Mouse (Mus musculus) cerebellum, adult 8-10 months (tissue): Measurements from ENCODE around the gene Wfikkn2.
"Not testable (repeated sequence)": the region's sequence is repeated elsewhere in the genome, so short reads cannot be mapped to it uniquely, and the experiment has no call there.

ENCODE experiments used
- DNase-seq: peaks from one replicate; pipeline ENCODE4 v3.0.0; 2022

The Wfikkn2 gene

DNA sequence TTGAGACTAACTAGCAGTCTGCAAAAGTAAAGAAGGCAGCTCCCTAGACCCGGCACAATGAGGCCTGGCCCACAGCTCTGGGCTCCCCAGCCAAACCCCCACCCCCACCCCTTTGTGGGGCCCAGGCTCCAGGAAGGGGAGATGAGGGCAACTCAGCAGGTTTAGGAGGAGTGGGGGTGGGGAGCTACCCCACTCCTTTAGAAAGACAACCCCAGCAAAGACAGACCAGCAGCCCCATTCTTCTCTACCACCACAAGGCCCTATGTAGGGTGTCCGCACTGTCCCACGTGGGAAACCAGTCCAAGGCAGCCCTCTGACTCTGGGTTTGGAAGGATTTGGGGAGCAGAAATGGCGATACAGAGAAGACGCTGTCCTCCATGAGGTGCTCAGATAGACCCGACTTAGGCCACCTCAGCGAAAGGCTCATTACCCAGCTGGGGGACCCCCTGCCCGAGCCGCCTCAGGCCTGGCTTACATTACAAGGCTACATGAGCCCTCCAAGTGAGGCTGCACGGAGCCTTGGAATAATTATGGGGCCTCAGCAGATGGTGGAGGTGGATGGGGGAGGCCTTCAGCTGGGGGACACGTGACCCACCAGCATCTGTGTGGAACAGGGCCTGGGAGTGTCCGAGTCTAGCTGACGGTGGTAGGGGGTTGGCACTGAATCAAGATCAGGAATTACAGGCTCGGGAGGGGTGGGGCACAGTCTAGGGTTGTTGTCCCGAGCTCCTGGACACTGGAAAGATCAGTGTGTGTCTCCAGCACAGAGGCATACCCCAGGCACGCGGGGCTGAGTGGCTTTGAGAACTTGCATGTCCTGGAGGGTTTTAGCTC is at the start of gene Wfikkn2:
Gene Wfikkn2, minus strand, starts transcription at position 51 of the 834 bp plus-strand sequence.
- DNase-seq = no peak

DNA sequence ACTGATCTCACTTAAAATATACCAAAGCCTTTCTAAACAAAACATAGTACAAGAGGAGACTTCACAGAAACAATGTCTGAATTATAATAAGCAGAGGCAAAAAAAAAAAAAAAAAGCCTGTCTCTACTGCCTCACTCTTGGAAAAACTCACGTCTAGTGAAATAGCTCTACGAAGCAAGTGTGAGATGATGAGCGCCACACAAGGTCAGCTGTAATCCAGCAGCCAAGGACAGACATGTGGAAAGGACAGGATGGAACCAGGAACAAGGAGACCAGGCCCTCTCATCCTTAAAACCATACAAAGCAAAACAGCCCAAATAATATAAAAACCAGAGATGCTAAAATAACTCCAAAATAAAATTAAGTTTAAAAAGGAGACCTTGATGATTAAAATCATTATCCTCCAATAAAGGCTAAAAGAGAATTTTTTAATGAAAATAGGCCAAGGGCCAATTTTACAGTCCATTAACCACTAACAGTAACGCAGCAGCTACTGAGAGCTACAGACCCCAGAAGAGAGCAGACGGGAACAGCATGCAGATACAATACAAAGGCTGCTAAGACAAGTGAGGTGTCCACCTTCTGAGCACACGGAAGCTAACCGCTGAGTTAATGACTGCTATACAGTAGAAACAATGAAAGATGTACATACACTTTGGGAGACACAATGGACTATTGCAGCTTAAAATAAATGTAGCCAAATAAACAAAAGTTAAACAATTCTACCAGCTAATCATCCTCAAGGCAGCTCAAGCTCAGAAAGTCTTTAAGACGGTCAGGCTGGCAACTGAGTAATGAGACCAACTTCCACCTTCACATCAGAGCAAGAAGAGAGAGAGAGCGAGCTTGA is 49.4 kb upstream of the Wfikkn2 start:
- DNase-seq = no peak

- DNase-seq = no peak
These were observed 44.4 kb upstream of the Wfikkn2 start for GRCm38 (mm10) chr11:94290062-94290740.

- DNase-seq = no peak
These were observed 41.3 kb upstream of the Wfikkn2 start for GRCm38 (mm10) chr11:94287105-94287504.

- DNase-seq = no peak
These were observed 40.2 kb upstream of the Wfikkn2 start for GRCm38 (mm10) chr11:94285886-94286574.

DNA sequence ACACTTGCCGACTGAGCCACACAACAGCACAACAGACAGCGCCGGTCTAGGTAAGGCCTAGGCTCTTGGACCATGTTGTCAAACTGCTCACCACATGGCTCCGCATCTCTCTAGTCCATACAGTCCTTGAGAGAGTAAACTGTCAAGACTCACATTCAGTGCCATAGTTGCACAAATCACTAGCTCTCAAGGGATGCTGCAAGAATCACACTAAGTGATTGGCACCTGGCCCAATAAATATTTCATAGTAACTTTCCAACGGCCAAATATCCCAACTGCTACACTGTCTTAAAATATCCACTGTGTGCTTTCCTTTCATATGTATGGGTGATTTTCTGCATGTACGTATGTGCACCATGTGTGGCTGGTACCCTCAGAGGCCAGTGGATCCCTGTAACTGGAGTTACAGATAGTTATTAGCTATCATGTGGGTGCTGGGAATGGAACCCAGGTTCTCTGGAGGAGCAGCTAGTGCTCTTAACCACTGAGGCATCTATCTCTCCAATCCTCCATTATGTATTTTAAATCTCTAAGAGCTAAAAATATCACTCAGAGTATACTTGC is 37.8 kb upstream of the Wfikkn2 start:
- DNase-seq = no peak

DNA sequence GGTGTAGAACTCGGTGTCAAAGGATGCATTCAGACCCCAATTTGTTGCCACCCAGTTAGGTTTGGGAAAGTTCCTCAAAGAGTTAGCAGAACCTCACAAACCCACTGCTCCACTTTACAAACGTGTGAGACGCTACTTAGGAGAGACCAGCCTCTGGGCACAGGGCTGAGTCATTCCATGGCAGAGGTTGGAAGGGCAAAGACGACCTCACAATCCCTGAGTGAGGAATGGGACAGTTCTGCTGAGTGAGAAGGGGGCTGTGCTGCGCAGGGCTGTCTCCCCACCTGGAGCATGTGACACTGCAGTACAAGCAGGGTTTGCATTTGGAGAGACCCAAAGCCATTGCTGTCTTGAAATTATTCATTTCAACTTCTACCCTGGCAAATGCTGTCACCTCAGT is 36.5 kb upstream of the Wfikkn2 start:
- DNase-seq = no peak

DNA sequence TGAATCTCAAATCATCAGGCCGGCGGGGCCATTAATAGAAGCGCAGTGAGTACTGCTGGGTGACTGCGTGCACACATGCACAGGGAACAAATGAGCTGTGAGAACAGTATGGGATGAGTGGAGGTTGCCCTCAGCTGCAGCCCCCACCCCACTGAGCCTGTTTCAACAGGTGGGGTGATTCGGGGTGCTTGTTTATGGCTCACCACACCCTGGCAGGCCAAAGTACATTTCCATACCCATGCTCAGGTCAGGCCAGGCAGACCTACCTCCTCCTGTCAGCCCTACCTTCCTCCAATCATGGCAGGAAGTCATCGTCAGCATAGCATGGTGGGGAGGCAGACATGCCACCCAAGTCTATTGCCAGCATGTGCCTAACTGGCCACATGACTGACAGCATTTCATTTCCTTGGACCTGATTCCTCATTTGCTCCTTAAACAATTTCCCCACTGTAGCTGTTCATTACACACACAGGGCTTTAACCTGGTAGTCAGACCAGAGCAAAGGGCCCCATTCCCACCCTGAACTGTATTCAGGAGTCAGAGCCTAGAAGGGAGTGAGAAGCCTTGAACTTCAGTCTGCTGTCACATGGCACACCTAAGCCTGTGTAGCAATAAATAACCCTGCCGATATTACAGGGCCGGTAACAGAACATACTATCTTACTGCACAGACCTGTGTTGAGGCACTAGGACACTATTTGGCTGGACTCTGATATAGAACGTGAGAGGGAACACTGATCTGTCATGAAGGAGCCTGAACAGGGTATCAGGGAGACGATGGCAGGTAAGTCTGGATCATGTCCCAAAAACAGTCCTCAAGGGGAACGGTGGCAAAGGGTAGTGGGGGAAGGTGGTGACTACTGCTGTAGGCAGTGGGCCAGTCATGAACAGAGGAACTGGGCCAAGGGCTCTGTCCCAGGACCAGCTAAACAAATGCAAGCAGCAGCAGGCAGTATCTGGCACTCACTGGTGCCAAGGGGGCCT is 35.7 kb upstream of the Wfikkn2 start, which contains the start of gene Gm21885:
Gene Gm21885, plus strand, starts transcription at position 675 of the 983 bp plus-strand sequence.
- no peak for DNase-seq

- DNase-seq = peak; percentile 95
These were observed 31.1 kb upstream of the Wfikkn2 start for GRCm38 (mm10) chr11:94276869-94277337.

DNA sequence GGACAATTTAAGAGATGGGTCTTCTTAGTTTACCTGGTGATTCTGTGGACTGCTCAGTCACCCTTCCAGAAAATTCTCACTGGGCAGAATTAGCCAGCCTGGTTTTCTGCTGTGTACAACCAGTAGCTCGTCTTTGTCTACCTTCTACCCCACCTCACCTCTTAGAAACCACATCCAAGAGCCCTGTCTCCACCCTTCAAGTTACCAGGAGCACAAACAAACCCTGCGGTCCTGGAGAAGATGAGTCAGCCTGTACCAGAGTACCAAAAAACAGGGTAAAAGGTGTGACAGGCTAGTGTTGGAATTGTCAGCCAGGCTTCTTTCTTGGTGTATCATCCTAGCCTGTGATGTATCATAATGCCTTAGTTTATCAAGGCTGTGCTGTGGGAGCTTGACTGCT is 29.9 kb upstream of the Wfikkn2 start:
- no peak for DNase-seq

DNA sequence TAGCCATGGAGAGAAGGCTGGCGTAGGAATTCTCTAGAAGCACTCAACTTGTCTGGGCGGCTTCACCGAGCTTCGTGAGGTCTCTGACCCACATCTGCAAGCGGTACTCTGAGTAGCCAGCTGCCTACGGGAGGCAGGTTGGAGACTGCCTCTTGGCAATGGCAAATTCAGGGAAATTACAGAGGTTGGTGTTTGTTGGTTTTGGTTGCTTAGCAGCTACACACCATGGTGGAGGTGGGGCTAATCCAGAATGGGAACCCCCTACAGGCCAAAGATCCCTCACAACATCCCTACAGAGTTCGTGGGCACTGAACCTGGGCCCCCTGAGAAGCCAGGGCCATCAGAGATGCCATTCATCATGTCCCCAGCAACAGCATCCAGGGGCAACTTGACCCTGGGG is 29.4 kb upstream of the Wfikkn2 start:
- DNase-seq = no peak

GRCm38 (mm10) chr11:94274206-94274867 is 28.5 kb upstream of the Wfikkn2 start:
- no peak for DNase-seq

DNA sequence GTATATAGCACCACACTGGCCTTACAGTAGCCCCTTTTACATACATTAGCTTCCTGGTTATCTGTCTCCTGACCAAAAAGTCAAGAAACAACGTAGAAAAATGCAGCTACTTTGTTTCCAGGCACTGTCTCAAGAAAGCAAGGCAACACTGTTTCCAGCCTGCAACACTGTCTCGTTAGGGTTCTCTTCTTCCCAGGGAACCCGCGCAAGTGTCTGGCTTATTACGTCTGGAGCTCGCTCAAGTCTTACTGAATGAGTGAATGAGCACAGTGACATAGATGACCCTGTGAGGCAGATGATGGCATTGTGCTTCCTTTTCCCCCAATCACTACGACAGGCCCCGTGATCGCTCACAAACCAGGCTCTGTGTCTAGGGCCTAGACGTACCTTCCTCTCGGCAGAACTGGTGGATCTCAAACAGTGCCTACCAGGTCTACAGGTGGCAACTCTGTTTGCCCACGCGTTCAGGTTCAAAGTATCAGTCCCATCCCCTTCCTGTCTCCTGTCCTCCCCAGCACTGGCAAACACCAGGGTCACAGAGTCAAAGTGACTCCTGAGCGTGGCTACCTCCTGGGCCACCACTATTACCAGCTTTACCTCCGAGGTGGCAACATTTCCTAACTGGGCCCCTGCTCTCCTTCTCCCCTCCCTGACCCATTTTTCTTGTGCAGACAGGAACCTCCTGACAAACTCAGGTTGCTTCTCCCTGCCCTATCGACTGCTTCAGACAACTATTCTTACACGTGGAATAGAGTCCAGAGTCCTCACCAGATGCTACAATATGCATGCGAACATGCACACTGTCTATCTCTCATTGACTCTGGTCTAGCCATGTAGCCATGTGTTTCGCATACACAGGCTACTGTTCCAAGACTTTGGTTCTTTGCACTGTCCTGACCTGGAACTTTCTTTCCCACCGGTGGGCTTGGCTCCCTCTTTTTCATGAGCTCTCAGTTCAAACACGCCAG is 27.4 kb upstream of the Wfikkn2 start:
- no peak for DNase-seq

- DNase-seq = no peak
These were observed 25.2 kb upstream of the Wfikkn2 start for GRCm38 (mm10) chr11:94271015-94271414.

GRCm38 (mm10) chr11:94269906-94270305 is 24.1 kb upstream of the Wfikkn2 start:
- DNase-seq = no peak

DNA sequence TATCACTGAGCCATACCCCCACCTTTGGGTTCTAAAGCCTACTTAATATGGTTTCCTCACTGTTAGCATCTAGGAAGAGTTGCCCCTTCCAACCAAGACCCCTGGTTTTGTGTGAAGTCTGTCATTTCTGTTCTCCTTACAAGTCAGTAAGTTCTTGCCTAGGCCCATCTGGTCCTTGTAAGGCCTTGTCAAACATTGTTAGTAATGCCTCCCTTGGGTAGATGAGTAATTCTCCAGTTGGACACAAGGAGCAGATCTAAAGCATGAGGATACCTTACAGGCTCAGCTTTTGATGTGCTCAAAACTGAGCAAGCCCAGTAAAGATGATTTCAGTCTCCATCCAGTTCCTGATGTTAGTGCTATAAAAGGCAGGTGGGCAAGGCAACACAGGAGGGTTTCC is 23.0 kb upstream of the Wfikkn2 start:
- no peak for DNase-seq

DNA sequence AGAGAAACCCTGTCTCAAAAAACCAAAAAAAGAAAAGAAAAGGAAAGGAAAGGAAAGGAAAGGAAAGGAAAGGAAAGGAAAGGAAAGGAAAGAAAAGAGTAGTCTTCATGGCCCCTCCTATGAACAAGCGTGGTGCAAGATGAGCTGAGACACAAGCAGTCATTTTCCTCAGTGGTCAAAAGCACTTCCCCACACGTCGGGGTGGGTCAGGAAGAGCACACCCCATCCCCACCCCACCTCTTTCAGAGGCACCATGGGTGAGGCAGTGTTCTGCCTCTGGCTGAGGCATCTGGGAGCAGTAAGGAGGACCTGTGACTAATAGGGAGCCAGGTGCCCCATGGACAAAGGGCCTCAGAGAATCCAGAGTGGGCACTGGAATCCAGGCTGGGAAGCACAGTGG is 20.4 kb upstream of the Wfikkn2 start:
- DNase-seq = not testable (repeated sequence)

- DNase-seq = peak; percentile 67
These were observed 19.5 kb upstream of the Wfikkn2 start for GRCm38 (mm10) chr11:94265134-94265785.
